In the genomic region with DNA sequence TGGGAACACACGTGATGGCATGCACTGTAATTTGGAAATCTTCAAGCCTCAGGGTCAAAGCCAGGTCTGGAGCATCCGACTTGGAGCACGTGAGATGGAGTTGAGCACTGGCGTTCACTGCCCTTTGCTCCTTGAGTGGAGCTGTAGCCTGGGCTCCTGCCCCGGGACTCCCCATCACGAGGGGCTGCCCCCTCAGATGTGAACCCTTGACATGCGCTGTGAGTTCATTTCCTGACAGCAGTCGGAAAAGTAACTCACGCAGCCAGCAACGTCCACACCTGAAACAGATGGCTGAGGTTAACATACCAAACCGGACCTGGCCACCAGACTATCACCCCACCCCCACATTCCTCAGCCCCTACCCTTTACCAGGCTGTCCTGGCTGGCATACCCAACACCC, we compare ENCODE assay signal across 22 mouse cellular contexts. TPM values are rescaled to one million over a fixed set of nuclear protein-coding genes. Genes with fewer than 3 reads are reported as not detected.
"Had no signal": no experiment of that assay in that cellular context is flagged by ENCODE, and none has a peak within 500 bp of the region (broad histone marks: within the 10 kb centered on the region; RNA-seq: fewer than 3 reads in every experiment).

No protein-coding gene starts in this region.

- DNase-seq: liver, postnatal 0 days; lung, adult 2 months; lung, postnatal 14 days; lung, postnatal 36 days; right cerebral cortex, postnatal 25 days; right cerebral cortex, postnatal 4 days; spleen, adult 18-20 months; thymus, adult 18-20 months; thymus, postnatal 14 days; thymus, postnatal 4 days had no signal

- H3K27me3 ChIP-seq: lung, embryonic 15.5 days; midbrain, embryonic 15.5 days; neural tube, embryonic 13.5 days had no signal

- H3K9ac ChIP-seq: liver, embryonic 15.5 days; liver, postnatal 0 days; lung, embryonic 15.5 days; midbrain, embryonic 13.5 days; midbrain, embryonic 15.5 days; neural tube, embryonic 13.5 days had no signal

- H3K4me3 ChIP-seq: liver, embryonic 15.5 days; lung, embryonic 15.5 days; megakaryocyte, embryonic 14.5 days; midbrain, embryonic 13.5 days; midbrain, embryonic 15.5 days; neural tube, embryonic 13.5 days had no signal

- H3K9me3 ChIP-seq: liver, embryonic 15.5 days; lung, embryonic 15.5 days; midbrain, embryonic 13.5 days; midbrain, embryonic 15.5 days; neural tube, embryonic 13.5 days had no signal

- ATAC-seq: liver, postnatal 0 days; lung, postnatal 0 days; midbrain, embryonic 13.5 days; midbrain, embryonic 15.5 days had no signal

- H3K36me3 ChIP-seq: liver, embryonic 15.5 days; lung, embryonic 15.5 days; midbrain, embryonic 13.5 days; midbrain, embryonic 15.5 days; neural tube, embryonic 13.5 days had no signal

- H3K4me2 ChIP-seq: liver, embryonic 15.5 days; lung, embryonic 15.5 days; midbrain, embryonic 11.5 days; midbrain, embryonic 13.5 days; midbrain, embryonic 15.5 days; neural tube, embryonic 13.5 days had no signal

- H3K27ac ChIP-seq: liver, embryonic 15.5 days; lung, embryonic 15.5 days; macrophage; midbrain, embryonic 13.5 days had no signal

RNA-seq across cellular contexts. Expression of a gene that starts 4.0 kb away (rescaled TPM):
- total RNA-seq: megakaryocyte progenitor cell, adult 5-6 weeks; monocyte, adult 5-6 weeks; neutrophil, adult 5-6 weeks had no signal
- polyA plus RNA-seq: liver, embryonic 15.5 days; liver, postnatal 0 days; lung, postnatal 0 days; macrophage had no signal
